Mouse (Mus musculus) stomach, postnatal 0 days (tissue): ENCODE measurements around the gene Catsper1.

Experiments used
- CTCF ChIP-seq: IDR thresholded peaks from 2 replicates; pipeline ENCODE4 v1.5.1; 2016; ENCODE audit warnings: antibody characterized with exemption, low read depth, mild to moderate bottlenecking, moderate library complexity
- EP300 ChIP-seq: optimal IDR thresholded peaks from 2 replicates; pipeline ENCODE3; 2016; ENCODE audit warnings: antibody characterized with exemption

DNA sequence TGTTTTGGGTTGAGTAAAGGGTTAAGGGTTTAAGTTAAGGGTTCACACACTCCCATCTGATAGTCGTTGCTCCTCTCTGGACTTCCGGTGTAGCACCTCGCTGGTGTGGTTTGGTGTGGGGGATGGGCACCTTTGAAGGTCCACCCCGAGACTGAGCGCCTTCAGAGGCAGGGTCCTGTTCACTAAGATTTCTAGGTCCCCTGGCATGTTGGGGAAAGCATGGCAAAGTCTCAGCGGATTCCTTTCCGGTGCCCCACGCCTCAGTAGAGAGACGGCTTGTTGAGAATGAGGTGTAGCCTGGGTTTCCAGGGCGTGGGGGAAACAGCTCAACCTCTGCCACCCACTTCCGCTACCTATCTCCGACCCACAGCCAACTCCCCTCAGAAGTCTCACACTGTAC lies 54.1 kb downstream of the Catsper1 start:
- no peak for TF ChIP-seq EP300
- no peak; the same call in 1 of the 2 replicates for TF ChIP-seq CTCF
